Mouse (Mus musculus) stomach, postnatal 0 days (tissue): ENCODE measurements around the gene Gm44790.

Experiments
- CTCF ChIP-seq: IDR thresholded peaks from 2 replicates; pipeline ENCODE4 v1.5.1; 2016; ENCODE audit warnings: antibody characterized with exemption, low read depth, mild to moderate bottlenecking, moderate library complexity
- EP300 ChIP-seq: optimal IDR thresholded peaks from 2 replicates; pipeline ENCODE3; 2016; ENCODE audit warnings: antibody characterized with exemption

DNA sequence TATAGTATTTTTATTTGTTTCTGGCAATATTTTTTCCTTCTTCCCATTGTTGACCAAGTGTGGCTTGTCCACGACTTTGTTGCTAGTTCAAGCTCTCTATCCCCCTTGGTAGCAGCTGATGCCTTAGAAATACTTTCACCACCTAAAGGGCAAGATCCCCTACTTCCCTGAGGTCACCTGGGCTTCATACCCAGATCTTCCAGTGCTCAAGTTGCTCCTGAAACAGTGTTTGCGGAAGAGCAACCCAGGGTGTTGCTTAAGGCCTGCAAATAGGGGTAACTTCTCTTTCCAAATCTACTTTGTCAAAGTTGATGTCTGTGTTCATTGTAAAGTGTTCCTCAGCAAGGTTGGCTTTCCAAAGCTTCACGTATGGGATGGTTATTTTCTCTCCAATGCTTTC lies 7.2 kb upstream of the Gm44790 start:
- TF ChIP-seq EP300 (no peak), CTCF (no peak)
